Mouse (Mus musculus) liver, embryonic 12.5 days (tissue): ENCODE measurements around the gene Plin4. TPM values are rescaled to one million over a fixed set of nuclear protein-coding genes. Genes with fewer than 3 reads are reported as not detected.
"Not testable (repeated sequence)": the region's sequence is repeated elsewhere in the genome, so short reads cannot be mapped to it uniquely, and the experiment has no call there.

Experiments used
- ATAC-seq: fragments of 200-750 bp; cut with Nextera tagmentation; 2 replicates; pipeline ENCODE4 v1.8.0; 2017; ENCODE audit warnings: moderate number of reproducible peaks, mild to moderate bottlenecking, moderate library complexity
- H3K27ac ChIP-seq: fragments of 300-500 bp; sonication (generic); 2 replicates; pipeline ENCODE4 v1.5.1; 2016; ENCODE audit warnings: mild to moderate bottlenecking
- H3K27me3 ChIP-seq: fragments of 300-500 bp; sonication (generic); replicated peaks from 2 replicates; pipeline ENCODE4 v1.6.1; 2016; ENCODE audit warnings: mild to moderate bottlenecking, moderate library complexity
- H3K36me3 ChIP-seq: fragments of 300-500 bp; sonication (generic); 2 replicates; pipeline ENCODE4 v1.6.1; 2016; ENCODE audit warnings: mild to moderate bottlenecking, moderate library complexity
- H3K4me1 ChIP-seq: fragments of 300-500 bp; sonication (generic); 2 replicates; pipeline ENCODE4 v1.6.1; 2016
- H3K4me2 ChIP-seq: fragments of 300-500 bp; sonication (generic); 2 replicates; pipeline ENCODE4 v1.6.1; 2016; ENCODE audit warnings: mild to moderate bottlenecking, moderate library complexity
- H3K4me3 ChIP-seq: fragments of 300-500 bp; sonication (generic); 2 replicates; pipeline ENCODE4 v1.5.1; 2016; ENCODE audit warnings: mild to moderate bottlenecking, moderate library complexity
- H3K9ac ChIP-seq: fragments of 300-500 bp; sonication (generic); 2 replicates; pipeline ENCODE4 v1.6.1; 2016; ENCODE audit warnings: mild to moderate bottlenecking, moderate library complexity
- H3K9me3 ChIP-seq: fragments of 300-500 bp; sonication (generic); replicated peaks from 2 replicates; pipeline ENCODE4 v1.6.1; 2016; ENCODE audit warnings: mild to moderate bottlenecking, moderate library complexity
- WGBS: fragments of 180-500 bp; shearing (Covaris S2); methylation state at CpG from one replicate; pipeline ENCODE4 v1.1.7; 2016; ENCODE audit not compliant: insufficient replicate concordance; 5-methylcytosine and 5-hydroxymethylcytosine counted together
- polyA plus RNA-seq: library from polyadenylated mRNA; unstranded; fragments of >200 nt; fragmentation: Nextera tagmentation; extraction: Ambion mirVana; gene quantifications from 2 replicates; pipeline ENCODE4 v1.2.1, GENCODE M21; 2016

Gene Plin4
- polyA plus RNA-seq, 1 experiment from 2014 or later: 0.05 TPM

DNA sequence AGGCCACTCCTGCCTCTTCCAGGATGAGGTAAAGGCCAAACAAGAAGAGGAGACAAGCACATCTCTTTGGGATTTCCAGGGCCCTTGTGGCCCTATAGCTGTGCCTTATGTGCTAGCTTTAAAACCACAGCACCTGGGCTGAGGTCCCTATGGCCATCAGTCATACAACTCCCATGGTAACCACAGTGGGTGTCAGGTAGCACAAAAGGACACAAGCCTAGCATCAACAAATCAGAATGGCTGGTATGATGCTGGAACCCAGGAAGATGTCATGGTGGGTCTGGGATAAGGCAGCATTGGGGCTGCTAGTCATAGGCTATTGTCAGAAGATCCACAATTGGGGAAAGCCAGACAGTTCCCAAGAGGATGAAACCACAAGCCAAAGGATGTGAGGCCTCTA, 38.5 kb downstream of the Plin4 start:
- no peaks in the 10 kb centered on the region for H3K9me3 ChIP-seq
- H3K4me3 ChIP-seq: no peak overlapping the region
- H3K27me3 ChIP-seq: no peaks in the 10 kb centered on the region
- H3K4me1 ChIP-seq: peaks cover 26% of the 10 kb centered on the region
- ATAC-seq: no peak
- H3K9ac ChIP-seq: no peak overlapping the region
- no peak overlapping the region for H3K27ac ChIP-seq
- H3K4me2 ChIP-seq: no peak overlapping the region
- H3K36me3 ChIP-seq: peaks cover 72% of the 10 kb centered on the region

DNA sequence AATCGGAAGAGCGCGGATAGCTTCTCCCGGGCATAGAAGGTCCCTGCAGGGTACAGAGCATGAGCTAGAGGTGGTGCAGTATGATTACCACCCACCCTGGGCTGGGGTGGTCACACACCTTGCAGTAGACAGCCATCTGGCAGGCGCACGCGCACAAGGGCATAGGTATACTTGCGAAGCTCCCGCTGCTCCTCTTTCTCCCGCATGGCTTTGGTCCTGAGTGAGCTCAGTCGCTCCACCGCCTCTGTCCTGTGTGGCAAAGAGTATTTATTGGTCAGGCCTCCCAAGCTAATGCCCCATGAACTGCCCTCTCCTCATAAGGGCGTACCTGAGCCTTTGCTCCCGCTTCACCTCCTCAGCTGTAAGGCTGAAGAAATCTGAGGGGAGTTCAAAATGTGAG, 40.5 kb downstream of the Plin4 start:
- WGBS: 93% methylated on average over 14 of the region's 14 CpGs
- peaks cover 92% of the 10 kb centered on the region for H3K36me3 ChIP-seq
- no peaks in the 10 kb centered on the region for H3K9me3 ChIP-seq
- H3K27me3 ChIP-seq: no peaks in the 10 kb centered on the region
- H3K4me1 ChIP-seq: peaks cover 9% of the 10 kb centered on the region
- no peak overlapping the region for H3K27ac ChIP-seq
- no peak overlapping the region for H3K4me3 ChIP-seq
- H3K9ac ChIP-seq: no peak overlapping the region
- no peak for ATAC-seq
- H3K4me2 ChIP-seq: no peak overlapping the region

DNA sequence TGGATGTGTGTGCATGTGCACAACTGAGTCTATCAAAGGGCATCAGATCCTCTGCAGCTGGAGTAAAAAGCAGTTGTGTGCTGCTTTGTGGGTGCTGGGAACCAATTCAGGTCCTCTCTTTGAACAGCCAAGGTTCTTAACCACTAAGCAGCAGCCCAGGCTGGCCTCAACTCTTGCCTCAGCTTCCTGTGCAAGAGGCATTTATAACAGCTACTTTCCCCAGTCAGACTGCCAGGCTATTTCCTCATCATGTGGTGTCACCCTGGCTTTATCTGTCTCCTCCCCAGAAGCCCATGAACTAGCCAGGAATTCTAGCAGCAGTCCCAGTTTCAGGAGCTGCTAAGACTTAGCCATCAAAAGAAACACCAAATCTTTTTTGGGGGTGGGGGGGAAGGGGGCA, 43.2 kb downstream of the Plin4 start:
- ATAC-seq: no peak
- peaks cover 100% of the 10 kb centered on the region for H3K36me3 ChIP-seq

GRCm38 (mm10) chr17:56065715-56066114, 43.9 kb downstream of the Plin4 start:
- peaks cover 100% of the 10 kb centered on the region for H3K36me3 ChIP-seq
- H3K9me3 ChIP-seq, H3K4me3 ChIP-seq, H3K9ac ChIP-seq, H3K27ac ChIP-seq, H3K27me3 ChIP-seq, H3K4me2 ChIP-seq, ATAC-seq: not testable (repeated sequence)
- peaks cover 13% of the 10 kb centered on the region for H3K4me1 ChIP-seq
- 78% methylated on average over 6 of the region's 6 CpGs for WGBS

More for the DNA sequence above, 43.2 kb downstream of the Plin4 start:
- H3K9me3 ChIP-seq: no peaks in the 10 kb centered on the region
- no peak overlapping the region for H3K27ac ChIP-seq
- H3K4me3 ChIP-seq: no peak overlapping the region
- no peaks in the 10 kb centered on the region for H3K27me3 ChIP-seq
- H3K4me1 ChIP-seq: peaks cover 13% of the 10 kb centered on the region
- H3K4me2 ChIP-seq: no peak overlapping the region
- H3K9ac ChIP-seq: no peak overlapping the region

DNA sequence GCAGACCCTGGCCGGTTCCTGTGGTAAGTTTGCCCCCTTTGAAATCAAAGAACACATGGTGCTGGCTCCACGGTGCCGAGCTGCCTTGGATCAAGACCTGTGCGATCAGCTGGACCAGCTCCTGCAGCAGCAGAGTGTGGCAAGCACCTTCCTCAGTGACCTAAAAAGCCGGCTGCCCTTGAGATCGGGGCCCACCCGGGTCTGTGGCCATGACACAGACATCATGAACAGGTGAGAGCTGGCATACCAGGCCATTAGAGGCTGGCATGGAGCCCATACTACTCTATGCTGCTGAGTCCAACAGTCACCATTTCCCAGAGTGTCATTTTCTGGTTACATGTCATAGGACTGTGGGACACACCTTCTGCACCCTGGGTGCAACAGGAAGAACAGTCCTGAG, 47.5 kb downstream of the Plin4 start:
- Histone ChIP-seq H3K9me3 (no peaks in the 10 kb centered on the region), H3K4me1 (peaks cover 13% of the 10 kb centered on the region), H3K4me3 (no peak overlapping the region), H3K27me3 (no peaks in the 10 kb centered on the region), H3K27ac (no peak overlapping the region), H3K36me3 (peaks cover 100% of the 10 kb centered on the region), H3K9ac (no peak overlapping the region), H3K4me2 (no peak overlapping the region)
- 91% methylated on average over 7 of the region's 7 CpGs for WGBS
- no peak for ATAC-seq

DNA sequence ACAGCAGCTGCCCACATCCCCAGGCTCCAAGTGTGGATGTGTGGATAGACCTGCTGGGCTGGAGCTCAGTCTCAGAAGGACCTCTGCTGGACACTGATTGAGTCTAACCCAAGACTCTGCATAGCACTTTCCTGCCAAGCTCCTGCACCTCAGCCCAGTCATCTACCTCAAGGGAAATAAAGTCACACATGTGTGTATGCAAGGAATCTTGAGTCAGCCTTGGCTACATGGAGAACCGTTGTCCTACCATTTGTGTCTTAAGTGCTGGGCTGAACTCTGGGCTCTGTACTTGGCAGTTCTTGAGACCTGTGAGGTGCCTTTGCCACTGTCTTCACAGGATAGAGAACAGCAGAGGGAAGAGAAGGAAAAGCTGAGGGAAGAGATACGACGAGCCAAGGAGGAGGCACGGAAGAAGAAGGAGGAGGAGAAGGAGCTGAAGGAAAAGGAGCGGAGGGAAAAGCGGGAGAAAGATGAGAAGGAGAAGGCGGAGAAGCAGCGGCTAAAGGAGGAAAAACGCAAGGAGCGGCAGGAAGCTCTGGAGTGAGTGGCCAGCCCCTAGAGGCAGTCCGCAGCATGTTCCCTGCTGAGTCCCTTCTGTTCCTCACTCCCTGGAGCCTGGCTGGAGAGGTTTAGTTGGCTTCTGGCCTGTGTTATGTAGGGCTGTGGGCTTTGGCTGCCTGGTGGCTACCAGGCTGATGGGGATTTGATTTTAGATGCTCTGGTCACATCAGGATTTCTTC, 52.1 kb downstream of the Plin4 start:
- ATAC-seq: no peak
- H3K9ac ChIP-seq: no peak overlapping the region
- WGBS: 82% methylated on average over 11 of the region's 11 CpGs
- peaks cover 20% of the 10 kb centered on the region for H3K4me1 ChIP-seq
- no peak overlapping the region for H3K4me3 ChIP-seq
- no peaks in the 10 kb centered on the region for H3K27me3 ChIP-seq
- H3K9me3 ChIP-seq: no peaks in the 10 kb centered on the region
- no peak overlapping the region for H3K4me2 ChIP-seq
- peaks cover 95% of the 10 kb centered on the region for H3K36me3 ChIP-seq
- no peak overlapping the region for H3K27ac ChIP-seq

- Histone ChIP-seq H3K27ac (no peak overlapping the region; the same call in 1 of the 2 replicates), H3K4me1 (peaks cover 20% of the 10 kb centered on the region), H3K9me3 (no peaks in the 10 kb centered on the region), H3K4me2 (no peak overlapping the region), H3K4me3 (no peak overlapping the region), H3K9ac (no peak overlapping the region), H3K27me3 (no peaks in the 10 kb centered on the region), H3K36me3 (peaks cover 95% of the 10 kb centered on the region)
- 65% methylated on average over 4 of the region's 4 CpGs for WGBS
- ATAC-seq: no peak; the same call in 1 of the 2 replicates
Measured at GRCm38 (mm10) chr17:56055945-56056678, 53.5 kb downstream of the Plin4 start.

DNA sequence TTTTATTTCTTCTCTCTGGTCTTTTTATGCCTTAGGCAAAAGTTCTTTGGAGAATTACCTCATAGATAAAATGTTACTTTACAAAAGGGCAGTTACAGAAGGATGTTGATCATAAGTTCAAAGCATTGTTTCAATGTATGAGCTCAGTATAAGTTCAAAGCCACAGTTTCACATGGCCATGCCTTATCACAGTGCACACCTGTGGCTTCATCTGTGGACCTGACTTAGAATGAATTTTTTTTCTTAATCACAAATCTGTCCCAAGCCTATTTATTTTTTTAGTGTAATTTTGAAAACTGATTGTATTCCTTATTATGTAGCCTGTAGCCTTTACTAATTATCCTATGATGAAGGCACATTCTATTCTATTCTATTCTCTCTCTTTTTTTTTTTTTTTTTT, 54.7 kb downstream of the Plin4 start:
- Histone ChIP-seq H3K4me3 (no peak overlapping the region), H3K9ac (no peak overlapping the region), H3K9me3 (no peaks in the 10 kb centered on the region), H3K36me3 (peaks cover 95% of the 10 kb centered on the region), H3K27me3 (no peaks in the 10 kb centered on the region), H3K4me2 (no peak overlapping the region), H3K27ac (no peak overlapping the region), H3K4me1 (peaks cover 20% of the 10 kb centered on the region)
- no peak for ATAC-seq

DNA sequence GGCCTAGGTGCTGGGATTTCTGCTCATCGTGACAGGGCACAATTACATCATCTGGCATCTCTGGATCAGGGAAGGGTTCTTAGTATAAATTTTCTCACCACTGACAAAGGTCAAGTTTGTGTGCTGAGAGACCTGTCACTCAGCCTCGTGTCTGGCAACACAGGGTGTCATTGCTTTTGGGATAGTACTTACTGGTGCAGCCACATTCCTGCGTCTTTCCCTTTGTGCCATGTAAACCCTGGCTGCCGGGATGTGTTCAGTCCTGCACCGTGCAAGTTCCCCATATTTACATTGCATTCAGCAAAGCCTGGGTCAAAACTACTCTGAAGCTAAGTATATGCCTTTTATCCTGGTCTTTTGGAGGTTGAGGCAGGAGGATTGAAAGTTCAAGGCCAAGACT, 58.2 kb downstream of the Plin4 start:
- Histone ChIP-seq H3K4me3 (no peak overlapping the region), H3K9me3 (no peaks in the 10 kb centered on the region), H3K27me3 (no peaks in the 10 kb centered on the region), H3K4me2 (no peak overlapping the region), H3K4me1 (peaks cover 20% of the 10 kb centered on the region), H3K36me3 (peaks cover 95% of the 10 kb centered on the region), H3K9ac (no peak overlapping the region), H3K27ac (no peak overlapping the region)
- 82% methylated on average over 5 of the region's 5 CpGs for WGBS
- no peak for ATAC-seq

Other genes with a start within 250 kb of the Plin4 start
- gene Zfp119a, start 230.9 kb downstream of the Plin4 start, polyA plus RNA-seq: 3.0 and 3.3 TPM in 2 replicates
- gene Zfp959, start 217.7 kb downstream of the Plin4 start, polyA plus RNA-seq: 8.3 and 9.8 TPM in 2 replicates
- gene Zfp119b, start 160.3 kb downstream of the Plin4 start, polyA plus RNA-seq: 1.8 and 2.5 TPM in 2 replicates
- 4.5 and 5.4 TPM in 2 replicates for gene Ebi3, start 157.2 kb downstream of the Plin4 start, polyA plus RNA-seq
- 14.6 and 15.6 TPM in 2 replicates for gene Yju2, start 150.7 kb downstream of the Plin4 start, polyA plus RNA-seq
- 0.81 and 0.95 TPM in 2 replicates for gene Shd, start 139.3 kb downstream of the Plin4 start, polyA plus RNA-seq
- 1.7 and 2.3 TPM in 2 replicates for gene Fsd1, start 123.3 kb downstream of the Plin4 start, polyA plus RNA-seq
- gene Stap2, start 104.2 kb downstream of the Plin4 start, polyA plus RNA-seq: 1.8 and 2.1 TPM in 2 replicates
- 27.4 and 29.1 TPM in 2 replicates for gene Mpnd, start 104.1 kb downstream of the Plin4 start, polyA plus RNA-seq
- 66.4 and 67.9 TPM in 2 replicates for gene Sh3gl1, start 73.2 kb downstream of the Plin4 start, polyA plus RNA-seq
- gene Chaf1a, start 69.4 kb downstream of the Plin4 start, polyA plus RNA-seq: 34.3 and 37.6 TPM in 2 replicates
- gene Ubxn6, start 34.8 kb downstream of the Plin4 start, polyA plus RNA-seq: 15.8 and 17.9 TPM in 2 replicates
- gene Hdgfl2, start 30.2 kb downstream of the Plin4 start, polyA plus RNA-seq: 86.7 and 89.4 TPM in 2 replicates
- 0.25 and 0.38 TPM in 2 replicates for gene Plin5, start 7.8 kb upstream of the Plin4 start, polyA plus RNA-seq
- 0.27 and 0.48 TPM in 2 replicates for gene Lrg1, start 12.2 kb upstream of the Plin4 start, polyA plus RNA-seq
- 1.5 and 1.7 TPM in 2 replicates for gene Sema6b, start 30.5 kb upstream of the Plin4 start, polyA plus RNA-seq
- 3.7 TPM in 2 replicates for gene Tnfaip8l1, start 52.7 kb upstream of the Plin4 start, polyA plus RNA-seq
- gene Mydgf, start 74.1 kb upstream of the Plin4 start, polyA plus RNA-seq: 66.2 and 71.0 TPM in 2 replicates
- gene Dpp9, start 109.1 kb upstream of the Plin4 start, polyA plus RNA-seq: 27.1 and 28.5 TPM in 2 replicates
- 10.2 and 10.7 TPM in 2 replicates for gene Fem1a, start 147.0 kb upstream of the Plin4 start, polyA plus RNA-seq
- gene Ticam1, start 167.0 kb upstream of the Plin4 start, polyA plus RNA-seq: 3.8 and 4.1 TPM in 2 replicates
- gene Plin3, start 183.1 kb upstream of the Plin4 start, polyA plus RNA-seq: 28.3 and 30.2 TPM in 2 replicates
- gene Arrdc5, start 190.5 kb upstream of the Plin4 start, polyA plus RNA-seq: not detected in 2 replicates
- 153 and 154 TPM in 2 replicates for gene Uhrf1, start 193.5 kb upstream of the Plin4 start, polyA plus RNA-seq
- 13.6 and 13.9 TPM in 2 replicates for gene Kdm4b, start 216.3 kb upstream of the Plin4 start, polyA plus RNA-seq